Mouse (Mus musculus) frontal cortex, adult (tissue): ENCODE measurements around the gene Zfp53.
A peak's percentile ranks its signal among the peaks of the same experiment; 100 is the strongest.

ENCODE experiments used
- ATAC-seq: cut with Nextera tagmentation; 2 replicates; pipeline ENCODE4 v1.9.2; 2017; ENCODE audit warnings: mild to moderate bottlenecking, moderate library complexity, mixed read lengths; ENCODE audit not compliant: low TSS enrichment

Gene Zfp53

DNA sequence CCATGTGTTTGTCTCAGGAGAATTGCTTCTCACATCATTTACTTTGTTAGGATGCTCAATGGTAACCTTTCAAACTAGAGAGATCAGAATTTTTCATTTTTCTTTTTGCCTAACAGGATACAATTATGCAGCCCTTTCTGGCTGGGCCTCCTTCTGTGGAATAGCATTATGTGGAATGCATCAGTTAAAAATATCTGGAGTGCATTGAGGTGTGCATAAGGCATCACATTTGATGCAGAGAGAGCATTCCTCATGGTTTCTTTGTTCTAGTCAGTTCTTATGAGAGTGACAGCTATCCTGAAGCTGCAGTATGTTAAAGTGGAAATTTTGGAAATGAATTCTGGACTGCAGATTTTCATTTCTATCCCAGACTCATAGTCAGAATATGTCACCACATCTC is 37.5 kb downstream of the Zfp53 start:
- no peak for ATAC-seq

DNA sequence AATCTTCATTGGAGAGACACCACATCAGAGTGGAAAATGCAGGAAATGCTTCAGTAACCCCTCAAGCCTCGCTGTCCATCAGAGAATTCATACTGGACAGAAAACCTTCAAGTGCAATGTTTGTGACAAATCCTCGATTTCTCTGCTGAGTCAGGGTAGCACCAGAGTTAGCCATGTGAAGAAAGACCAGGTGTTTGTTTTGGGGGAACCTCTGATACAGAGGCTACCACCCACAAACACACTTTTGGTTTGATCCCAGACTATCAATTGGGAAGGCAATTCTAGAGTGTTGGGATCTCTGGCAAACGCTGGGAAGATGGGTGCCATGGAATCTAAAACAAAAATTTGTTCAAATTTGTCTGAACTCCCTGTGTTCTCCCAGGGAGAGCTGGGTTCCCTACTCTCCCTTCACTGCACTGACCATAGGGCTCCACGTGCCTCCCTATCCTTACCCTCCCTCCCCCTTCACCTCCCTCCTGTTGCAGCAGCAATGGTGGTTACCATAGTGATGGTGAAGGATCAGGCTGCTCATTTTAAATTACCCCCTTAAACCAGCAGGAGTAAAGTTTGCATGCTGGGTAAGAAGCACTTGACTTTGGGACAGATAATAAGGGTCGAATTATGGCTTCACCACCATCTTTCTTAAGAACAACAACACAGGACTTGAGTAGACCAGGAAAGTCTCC is 42.0 kb downstream of the Zfp53 start:
- no peak for ATAC-seq

DNA sequence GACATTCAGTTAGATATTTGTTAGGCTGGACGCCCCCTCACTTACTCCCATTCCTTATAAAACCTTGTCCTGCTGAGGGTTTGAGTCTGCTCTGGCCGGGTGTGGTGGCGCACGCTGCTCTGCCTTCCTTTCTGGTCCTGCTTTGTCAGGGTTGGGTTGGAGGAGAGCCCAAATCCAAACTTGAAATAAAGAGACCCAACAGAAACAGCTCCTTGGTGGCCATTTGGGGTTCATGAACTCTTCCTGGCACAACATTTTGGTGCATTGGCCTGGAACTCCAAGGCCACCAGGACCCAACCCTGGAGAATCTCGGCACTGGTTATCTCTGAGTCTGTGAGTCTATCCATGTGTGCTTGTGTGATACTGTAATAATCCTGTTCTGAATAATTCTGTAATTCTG is 42.8 kb downstream of the Zfp53 start:
- ATAC-seq = no peak

DNA sequence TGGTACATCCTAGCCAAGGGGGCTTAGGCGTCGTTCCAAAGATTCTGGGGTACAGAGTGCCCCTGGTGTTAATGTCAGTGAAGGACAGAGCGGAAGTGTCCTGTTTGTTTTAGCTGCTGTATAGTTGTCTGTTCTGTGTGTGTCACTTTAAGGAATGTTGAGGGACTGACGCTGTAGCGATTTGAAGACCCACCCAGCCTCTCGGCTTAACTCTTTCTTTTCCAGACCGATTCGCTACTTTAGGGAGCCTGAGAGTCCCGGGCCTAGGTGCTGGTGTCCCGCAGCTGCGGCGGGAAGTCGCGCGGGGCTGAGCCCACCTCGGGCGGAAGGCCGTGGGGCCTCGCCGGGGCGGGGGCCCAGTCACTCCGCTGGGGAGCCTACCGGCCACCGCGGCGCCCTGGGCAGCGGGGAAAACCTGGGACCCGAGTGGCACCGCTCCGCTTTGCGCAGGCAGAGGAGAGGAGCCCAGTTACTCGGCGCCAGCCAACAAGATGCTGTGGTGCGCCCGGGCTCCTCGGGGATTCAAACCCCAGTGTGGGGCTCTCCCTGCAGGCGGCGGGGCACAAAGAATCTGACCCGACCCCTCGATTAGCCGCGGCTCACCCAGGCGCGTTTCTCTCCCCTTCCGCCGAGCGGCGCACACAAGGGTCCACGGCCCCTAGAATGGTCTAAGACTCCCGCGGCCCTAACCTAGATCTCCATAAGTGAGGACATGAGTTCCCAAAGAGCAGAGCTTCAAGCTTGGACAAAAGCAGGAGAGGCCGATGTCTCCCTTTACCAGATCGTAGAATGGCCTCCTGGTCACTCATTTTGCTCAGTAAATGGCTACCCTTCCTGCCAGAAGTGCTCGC is 43.5 kb downstream of the Zfp53 start:
- ATAC-seq = peak; percentile 84

DNA sequence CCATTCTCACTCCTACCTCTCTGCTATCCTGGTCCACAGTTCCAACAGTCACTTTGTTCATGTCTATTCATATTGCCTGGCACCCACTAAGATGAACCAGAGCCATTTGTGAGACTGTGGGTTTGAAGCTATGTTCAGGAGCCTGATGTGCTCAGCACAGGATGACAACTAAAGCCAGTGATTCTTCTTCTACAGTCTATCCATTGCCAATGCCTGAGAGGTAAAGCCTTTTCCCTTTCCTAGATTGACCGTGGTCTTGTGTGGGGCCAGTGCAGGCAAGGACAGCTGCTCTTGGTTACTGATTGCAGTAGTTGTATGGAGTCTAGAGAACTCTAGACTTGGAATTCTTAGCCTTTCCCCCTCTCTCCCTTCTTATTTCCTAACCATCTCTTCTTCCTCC is 45.2 kb downstream of the Zfp53 start:
- no peak for ATAC-seq

DNA sequence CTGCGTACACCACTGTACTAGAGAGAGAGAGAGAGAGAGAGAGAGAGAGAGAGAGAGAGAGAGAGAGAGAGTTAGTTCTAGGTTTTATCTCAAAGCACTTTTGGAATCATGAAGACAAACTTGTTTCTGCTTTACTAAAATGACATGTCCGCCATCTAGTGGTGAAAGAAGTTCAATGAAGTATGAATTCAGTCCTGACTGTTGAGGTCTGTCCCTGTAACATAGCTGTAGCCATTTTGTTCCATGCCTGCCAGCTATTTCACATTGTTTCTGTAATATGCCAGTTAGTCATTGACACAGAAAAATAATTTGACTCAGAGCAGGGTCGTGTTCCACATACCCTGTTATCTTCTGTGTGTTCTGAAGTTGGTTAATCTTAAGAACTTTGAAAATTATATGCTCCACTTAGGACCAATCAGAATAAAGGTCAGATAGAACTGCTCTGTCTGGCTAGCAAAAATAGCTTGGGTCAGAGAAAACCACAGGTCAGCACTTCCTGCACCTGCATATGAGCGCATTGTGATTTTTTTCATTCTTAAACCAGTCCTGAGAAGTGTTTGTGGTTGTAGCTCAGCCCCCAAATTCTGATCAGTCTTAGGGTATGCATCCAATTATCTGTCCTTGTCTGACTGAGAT is 45.8 kb downstream of the Zfp53 start:
- ATAC-seq = peak; percentile 63

DNA sequence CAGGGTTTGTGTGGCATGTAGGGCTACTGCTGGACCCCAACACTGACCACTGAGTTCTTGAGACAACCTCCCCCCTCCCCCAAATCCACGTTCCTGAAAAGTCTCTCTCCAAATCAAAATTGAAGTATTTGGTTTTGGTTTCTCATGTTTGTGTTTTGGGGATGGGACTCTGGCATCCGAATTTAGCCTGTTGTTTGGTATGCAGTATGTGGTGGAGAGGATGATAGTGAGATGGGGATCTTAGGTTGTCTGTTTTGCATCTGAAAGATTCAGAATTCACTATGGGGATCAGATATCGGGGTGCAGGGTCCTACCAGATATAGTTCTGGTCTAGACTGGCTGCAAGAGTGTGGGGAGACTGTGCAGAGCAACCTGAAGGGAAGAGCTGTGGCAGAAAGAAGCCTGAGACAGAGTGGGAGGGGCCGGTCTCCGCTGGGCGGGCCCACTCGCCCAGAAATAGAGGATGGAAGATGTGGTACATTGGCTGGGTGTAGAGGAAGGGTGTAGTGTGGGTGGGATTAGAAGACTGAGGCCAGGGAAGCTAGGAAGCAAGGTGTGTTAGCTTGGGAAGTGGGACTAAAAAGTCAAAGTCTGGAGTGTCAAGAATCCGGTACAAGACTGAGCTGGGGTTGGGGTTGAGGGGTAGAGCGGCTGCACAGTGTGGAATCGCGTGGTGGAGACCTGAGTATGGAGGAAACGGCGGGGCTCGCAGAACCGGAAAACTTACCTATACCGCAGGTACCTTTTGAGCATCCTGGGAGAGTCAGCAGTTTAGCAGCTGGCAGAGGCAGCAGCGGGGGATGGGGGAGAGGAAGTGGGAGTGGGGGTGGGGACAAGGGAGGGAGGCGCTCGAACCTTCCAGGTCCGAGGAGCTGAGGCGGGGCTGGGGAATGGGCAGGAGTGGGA is 46.6 kb downstream of the Zfp53 start, which contains the start of gene Zfp52:
Gene Zfp52 (plus strand): TSS at position 444 of the 906 bp plus-strand sequence.
- ATAC-seq = peak; percentile 81

DNA sequence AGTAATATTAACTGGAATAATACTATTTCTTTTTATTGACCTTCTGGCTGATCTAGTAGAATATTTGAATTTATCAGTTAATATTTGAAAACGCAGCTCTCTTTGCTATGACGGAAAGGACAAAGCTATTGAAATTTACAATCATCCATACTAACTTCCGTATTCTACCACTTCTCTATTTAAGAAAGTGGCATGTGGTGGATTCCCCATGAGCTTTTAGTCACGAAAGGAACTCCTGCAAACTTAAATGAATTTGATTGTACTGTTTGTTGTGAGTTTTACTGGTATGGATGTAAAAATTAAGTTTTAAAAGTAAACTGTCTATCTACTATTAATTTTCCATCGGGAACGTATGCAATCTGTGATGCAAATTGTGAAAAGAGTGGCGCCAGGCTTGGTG is 47.3 kb downstream of the Zfp53 start:
- ATAC-seq = no peak

DNA sequence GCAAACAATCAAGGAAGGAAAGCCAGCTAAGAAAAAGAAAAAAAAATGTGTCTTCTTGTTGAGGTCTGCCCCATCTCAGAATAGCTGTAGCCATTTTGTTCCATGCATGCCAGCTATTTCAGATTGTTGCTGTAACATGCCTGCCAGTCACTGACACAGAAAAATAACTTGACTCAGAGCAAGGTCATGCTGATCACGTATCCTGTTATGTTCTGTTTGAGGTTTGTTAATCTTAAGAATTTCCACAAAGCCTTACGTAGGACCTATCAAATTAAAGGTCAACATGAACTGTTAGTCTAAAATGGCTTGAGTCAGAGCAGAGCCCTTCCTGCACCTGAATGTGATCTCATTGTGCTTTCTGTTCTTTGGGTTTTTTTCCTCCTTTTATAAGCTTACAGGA is 47.9 kb downstream of the Zfp53 start:
- no peak for ATAC-seq

DNA sequence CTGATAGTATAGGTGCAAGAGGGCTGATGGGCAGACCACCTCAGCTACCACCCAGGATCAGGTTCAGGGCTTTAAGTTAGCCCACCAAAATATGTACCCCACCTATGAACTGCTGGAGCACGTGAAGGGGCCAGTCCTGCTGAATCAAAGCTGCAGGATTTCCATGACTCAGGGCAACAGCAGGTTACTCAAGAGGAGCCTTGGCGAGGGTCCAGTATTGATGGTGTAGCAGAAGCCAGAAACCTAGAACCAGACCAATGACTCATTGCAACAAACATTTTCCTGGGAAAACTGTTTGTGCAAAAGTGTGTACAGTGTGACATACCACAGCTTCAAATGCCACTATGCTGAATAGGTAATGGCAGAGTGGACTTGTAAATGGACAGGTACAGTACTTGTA is 69.0 kb downstream of the Zfp53 start:
- ATAC-seq = no peak
